Mouse (Mus musculus): ENCODE measurements around the gene Larp1. TPM values are rescaled to one million over a fixed set of nuclear protein-coding genes. Genes with fewer than 3 reads are reported as not detected.
"Not testable (repeated sequence)": the region's sequence is repeated elsewhere in the genome, so short reads cannot be mapped to it uniquely, and the experiment has no call there.

The Larp1 gene
- total RNA-seq, 2 experiments from 2014 or later, result 69.6 to 69.9 TPM

- no peak for DNase-seq
These were observed 21.0 kb downstream of the Larp1 start for GRCm38 (mm10) chr11:58029869-58030268.

GRCm38 (mm10) chr11:58031176-58031575, 22.3 kb downstream of the Larp1 start:
- DNase-seq, result no peak

DNA sequence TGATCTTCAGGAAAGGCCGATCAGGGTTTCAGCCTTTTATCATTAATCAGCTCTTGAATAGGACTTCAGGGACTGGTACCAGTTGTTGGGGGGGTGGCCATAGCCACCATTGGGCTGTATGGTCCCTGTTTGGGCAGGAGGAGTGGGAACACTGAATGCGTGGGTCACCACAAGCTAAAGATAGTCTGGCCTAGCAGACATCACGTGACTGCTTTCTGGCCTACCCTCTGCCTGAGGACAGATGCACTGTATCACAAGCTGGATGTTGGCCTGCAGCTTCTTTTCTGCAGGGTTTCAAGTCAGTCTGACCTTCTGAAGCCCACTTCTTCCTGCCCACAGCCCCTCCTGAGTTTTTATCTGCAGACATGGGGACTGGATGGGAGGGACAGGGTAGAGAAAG, 24.8 kb downstream of the Larp1 start:
- DNase-seq, result peak; percentile 55

GRCm38 (mm10) chr11:58039027-58039426, 30.2 kb downstream of the Larp1 start:
- DNase-seq, result peak; percentile 31

GRCm38 (mm10) chr11:58042861-58043431, 34.1 kb downstream of the Larp1 start:
- no peak for DNase-seq

- DNase-seq, result peak; percentile 21
These were observed 37.6 kb downstream of the Larp1 start for GRCm38 (mm10) chr11:58046438-58046837.

- peak; percentile 65 for DNase-seq
These were observed 48.6 kb downstream of the Larp1 start for GRCm38 (mm10) chr11:58057455-58057854.

DNA sequence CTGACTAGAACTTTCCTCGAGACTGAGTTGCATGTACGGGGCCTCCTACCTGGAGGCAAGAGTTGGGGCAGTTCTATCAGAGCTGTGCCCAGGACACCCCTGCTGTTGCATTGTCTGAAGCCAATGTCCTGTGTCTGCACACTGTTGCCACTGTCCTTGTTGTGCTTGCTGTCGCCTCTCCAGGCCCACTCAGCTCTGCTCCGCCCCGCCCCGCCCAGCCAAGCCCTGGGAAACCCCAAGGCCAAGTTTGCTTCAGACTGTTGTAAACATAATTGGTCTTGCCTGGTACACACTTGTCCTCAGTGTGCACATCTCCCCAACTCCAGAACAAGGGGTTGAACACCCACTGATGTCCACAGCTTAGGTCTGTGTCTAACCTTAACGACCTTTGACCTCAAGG, 50.9 kb downstream of the Larp1 start:
- DNase-seq, result not testable (repeated sequence)

DNA sequence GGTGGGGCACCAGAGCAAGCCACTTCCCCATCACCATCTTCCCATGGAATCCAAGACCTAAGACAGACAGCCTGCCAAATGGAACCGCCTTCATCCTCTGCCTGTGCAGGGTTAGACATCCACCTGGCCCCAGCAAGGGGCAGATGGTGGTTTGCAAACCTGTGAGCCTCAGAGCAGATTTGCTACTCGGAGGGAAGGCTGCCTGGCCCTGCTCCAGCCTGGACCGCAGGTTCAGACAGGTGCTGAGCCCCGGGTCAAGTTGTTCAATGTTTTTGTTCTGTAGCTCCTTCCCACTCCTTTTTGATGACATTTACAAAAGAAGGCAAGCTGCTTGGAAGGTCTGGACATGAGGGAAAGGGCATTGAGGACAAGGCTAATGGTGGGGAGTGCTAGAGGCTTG, 52.4 kb downstream of the Larp1 start:
- not testable (repeated sequence) for DNase-seq

DNA sequence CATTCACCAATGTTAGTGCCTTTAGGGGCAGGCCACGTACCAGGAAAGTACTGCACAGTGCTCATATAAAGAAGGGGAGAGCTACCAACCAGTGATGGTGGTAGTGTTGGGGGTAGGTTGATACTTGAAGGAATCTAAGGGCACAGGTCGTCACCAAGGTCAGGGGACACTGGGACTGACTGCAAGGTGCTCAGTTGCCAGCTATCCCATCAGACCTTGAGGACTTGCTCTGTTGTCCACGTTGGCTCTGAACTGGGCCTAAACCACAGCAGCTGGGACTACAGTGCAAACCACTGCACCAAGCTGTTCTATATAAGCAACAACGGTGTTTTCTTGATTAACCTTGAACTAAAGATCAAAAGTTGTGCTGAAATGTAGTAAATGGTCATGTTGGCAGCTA, 53.7 kb downstream of the Larp1 start:
- DNase-seq, result no peak

DNA sequence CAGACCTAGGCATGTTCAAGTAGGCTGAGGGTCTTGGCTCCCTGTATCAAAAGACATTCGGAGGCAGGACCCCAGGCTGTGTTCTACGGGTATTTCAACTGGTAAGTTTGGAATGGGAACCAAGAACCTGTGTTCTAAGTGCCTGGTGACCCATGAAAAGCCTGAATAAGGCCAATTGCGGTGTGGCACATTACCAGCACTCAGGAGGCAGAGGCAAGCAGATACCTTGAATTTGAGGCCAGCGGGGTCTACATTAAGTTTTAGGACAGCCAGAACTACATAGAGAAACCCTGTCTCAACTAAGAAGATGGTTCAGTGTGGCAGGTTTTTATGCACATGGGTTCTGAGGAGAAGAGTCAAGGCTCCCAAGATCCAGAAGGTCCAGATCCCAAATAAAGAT, 56.2 kb downstream of the Larp1 start:
- no peak for DNase-seq

GRCm38 (mm10) chr11:58072978-58073377, 64.1 kb downstream of the Larp1 start:
- no peak for DNase-seq

- DNase-seq, result no peak
These were observed 68.4 kb downstream of the Larp1 start for GRCm38 (mm10) chr11:58077270-58077669.

DNA sequence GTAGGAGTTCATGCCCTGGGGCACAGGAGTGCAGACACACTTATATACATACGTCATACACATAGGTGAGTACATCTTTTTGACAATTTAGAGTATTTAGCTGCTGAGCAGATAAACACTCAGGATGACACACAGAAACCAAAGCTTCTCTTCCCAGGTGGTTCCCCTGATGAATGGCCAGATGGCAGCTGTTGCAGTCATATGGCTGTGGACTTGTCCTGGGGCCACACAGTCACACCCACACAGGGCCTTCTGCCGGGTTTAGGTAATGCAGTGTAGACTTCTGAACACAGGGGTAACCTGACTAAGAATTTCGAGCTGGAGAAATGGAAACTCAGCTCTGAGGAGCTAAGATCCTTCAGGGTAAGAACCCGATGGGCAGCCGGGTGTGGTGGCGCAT, 72.9 kb downstream of the Larp1 start:
- no peak for DNase-seq

GRCm38 (mm10) chr11:58092541-58092940, 83.7 kb downstream of the Larp1 start:
- DNase-seq, result no peak

- peak; percentile 60 for DNase-seq
These were observed 84.2 kb downstream of the Larp1 start, which contains the start of gene Gm12248 for GRCm38 (mm10) chr11:58093021-58093528. Gm12248 (minus strand) TSS chr11:58093134.

DNA sequence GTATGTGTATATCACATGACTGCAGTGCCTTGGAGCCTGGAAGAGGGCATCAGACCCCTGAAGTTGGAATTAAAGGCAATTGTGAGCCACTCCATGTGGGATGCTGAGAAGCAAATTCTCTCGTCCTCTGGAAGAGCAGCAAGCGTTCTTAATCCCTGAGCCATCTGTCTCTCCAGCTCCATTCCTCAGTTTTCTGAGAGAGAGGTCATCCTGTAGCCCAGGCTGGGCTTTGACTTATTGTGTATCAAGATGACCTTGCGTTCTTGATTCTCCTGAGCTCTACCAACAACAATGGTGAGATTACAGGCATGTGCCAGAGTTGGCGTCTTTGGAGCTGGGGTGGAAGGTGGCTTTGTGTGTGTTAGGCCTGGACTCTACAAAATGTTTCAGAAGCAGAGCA, 85.9 kb downstream of the Larp1 start:
- DNase-seq, result no peak

DNA sequence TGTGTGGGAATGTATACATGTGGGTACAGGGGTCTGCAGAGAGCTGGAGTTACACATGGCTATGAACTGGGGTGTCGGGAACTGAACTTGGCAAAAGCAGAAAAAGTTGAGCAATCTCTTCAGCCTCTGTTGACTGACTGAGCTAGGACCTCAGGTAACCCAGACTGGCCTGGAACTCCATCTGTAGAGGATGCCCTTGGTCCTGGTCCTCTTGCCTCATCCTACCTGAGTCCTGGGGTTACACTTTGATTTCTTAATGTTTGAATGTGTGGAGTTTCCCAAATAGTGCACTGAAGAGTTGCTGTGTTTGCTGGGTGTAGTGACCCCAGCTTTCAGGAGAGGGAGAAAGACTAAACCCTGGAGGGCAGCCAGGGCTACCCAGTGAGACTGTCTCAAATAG, 86.7 kb downstream of the Larp1 start:
- no peak for DNase-seq

GRCm38 (mm10) chr11:58096160-58096559, 87.3 kb downstream of the Larp1 start:
- no peak for DNase-seq

- DNase-seq, result no peak
These were observed 88.2 kb downstream of the Larp1 start for GRCm38 (mm10) chr11:58096821-58097620.

DNA sequence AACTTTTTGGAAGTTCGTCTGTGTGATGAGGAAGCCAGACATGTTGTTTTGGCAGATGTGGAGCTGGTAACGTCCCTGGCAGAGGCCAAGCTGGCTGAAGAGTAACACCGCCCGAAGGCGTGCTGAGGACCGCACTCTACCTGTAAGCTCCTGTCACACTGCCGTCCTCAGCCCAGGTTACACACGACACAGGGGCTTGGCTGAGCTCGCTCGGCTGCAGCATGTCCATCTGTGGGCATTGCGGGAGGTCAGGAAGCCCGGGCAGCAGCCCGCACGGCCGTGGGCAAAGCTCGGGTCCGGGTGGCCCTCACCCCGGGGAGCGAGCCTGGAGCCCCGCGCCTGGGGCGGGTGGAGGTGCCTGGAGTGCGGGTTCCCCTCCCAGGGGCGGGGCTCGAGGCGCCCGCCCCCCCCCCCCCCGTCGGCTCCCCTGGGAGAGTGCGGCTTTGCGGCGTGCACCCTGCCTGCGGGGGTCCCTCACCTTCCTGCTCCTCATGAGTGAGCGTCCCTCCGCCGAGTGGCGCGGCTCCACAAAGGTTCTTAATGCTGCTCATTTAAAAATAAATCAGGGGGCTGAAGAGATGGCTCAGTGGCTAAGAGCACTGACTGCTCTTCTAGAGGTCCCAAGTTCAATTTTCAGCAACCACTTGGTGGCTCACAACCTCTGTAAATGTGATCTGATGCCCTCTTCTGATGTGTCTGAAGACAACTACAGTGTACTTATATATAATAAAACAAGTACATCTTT, 88.9 kb downstream of the Larp1 start:
- no peak for DNase-seq

DNA sequence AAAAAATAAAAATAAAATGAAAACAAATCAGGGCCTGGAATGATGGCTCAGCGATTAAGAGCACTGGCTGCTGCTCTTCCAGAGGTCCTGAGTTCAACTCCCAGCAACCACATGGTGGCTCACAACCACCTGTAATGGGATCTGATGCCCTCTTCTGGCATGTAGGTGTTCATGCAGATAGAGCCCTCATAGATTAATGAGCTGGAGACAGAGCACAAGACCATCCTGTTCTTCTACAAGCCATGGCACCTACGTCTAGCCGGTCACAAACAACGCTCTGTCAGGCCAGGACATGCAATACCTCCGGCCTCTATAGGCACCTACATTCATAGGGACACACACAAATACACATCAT, 89.5 kb downstream of the Larp1 start:
- not testable (repeated sequence) for DNase-seq

- DNase-seq, result no peak
These were observed 91.1 kb downstream of the Larp1 start for GRCm38 (mm10) chr11:58100006-58100405.

Data from heart, postnatal 4 days (tissue).